Mouse (Mus musculus) layer of hippocampus, postnatal 36 days (tissue): ENCODE measurements around the gene Arhgef6. TPM values are rescaled to one million over a fixed set of nuclear protein-coding genes. Genes with fewer than 3 reads are reported as not detected.

Experiments used
- DNase-seq, 2 experiments: peaks; one replicate each; pipeline ENCODE4 v3.0.0; 2022
- total RNA-seq, 2 experiments: library from RNA; stranded (reverse); gene quantifications; 2 replicates each; pipeline ENCODE4 v1.2.3; 2021

Gene Arhgef6
- 10 to 100 TPM; 37.4 to 40.6 TPM for total RNA-seq

DNA sequence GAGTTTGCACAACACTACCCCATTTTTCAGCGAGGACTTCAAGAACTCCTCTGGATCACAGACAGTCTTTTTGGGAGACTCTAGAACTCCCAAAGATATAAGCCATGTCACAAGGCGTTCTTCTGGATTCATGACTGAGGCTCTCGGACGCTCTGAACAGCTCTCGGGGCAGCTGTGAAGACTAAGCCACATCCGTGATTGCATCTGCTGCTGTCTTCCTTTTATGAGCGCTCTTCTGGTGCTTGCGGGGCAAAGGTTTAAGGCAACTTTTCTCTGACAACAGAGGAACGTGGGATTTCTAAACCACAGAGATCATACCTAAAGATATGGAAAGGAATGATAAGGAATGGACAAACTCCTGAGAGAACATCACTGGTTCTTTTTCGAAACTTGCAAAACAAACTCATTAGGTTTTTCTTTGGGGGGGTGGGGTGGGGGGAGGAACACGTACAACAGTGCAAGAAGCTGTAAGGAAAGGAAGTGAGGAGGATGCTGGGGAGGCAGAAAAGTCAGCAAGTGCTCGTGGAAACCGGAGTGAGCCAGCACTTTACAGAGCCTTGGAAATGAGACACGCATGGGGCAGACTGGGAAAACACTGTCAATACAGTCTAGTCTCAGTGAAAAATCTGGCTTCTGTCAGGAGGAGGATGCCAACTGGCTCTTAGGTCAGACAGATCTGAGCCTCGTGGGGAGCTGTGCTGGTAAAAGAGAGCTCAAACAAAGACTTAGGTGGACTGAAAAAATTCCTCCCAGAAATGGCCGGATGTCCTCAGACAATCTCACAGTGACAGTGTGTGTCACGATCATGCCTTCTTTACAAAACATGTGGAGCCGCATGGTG, at the start of gene Arhgef6:
TSS of gene Arhgef6 (minus strand) at position 359 of the 841 bp plus-strand sequence.
- DNase-seq = no peak

GRCm38 (mm10) chrX:57380915-57381314, 42.4 kb upstream of the Arhgef6 start:
- no peak for DNase-seq

- no peak for DNase-seq
Observed at GRCm38 (mm10) chrX:57378579-57378978, 40.0 kb upstream of the Arhgef6 start.

GRCm38 (mm10) chrX:57377096-57377495, 38.6 kb upstream of the Arhgef6 start:
- DNase-seq = no peak

DNA sequence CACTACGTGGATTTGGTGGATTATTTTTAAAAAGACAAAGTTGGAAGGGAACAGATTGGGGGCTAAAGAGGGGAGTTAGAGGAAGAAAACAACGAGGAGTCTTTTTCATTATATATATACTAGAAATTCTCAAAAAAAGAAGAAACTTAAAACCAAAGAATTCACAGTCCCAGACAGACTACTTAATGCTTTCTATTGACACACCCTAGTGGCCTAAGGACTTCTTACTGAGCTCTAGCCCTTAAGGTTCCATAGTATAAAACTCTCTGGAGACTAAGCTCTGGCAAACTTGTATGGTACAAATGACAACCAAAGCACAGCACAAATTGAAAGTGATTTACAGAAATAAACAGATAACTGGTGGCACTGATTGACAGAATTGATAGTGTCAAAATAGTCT, 35.5 kb upstream of the Arhgef6 start:
- no peak for DNase-seq

DNA sequence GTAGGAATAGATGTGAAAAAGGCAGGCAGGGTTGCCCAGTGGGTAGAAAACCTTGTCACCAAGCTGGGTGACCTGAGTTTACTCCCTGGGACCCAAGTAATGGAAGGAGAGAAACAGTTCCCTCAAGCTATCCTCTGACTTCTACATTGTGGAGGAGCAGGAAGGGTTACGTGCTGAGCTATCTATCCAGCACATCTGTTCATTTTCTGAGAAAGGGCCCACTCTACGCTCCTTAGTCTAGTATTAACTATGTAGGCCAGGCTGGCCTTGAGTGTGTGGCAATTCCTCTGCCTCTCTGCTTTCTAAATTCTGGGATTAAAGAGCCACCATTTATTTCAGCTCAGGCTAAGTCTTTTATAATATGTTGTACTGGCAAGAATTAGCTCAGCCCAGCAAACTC, 35.0 kb upstream of the Arhgef6 start:
- no peak for DNase-seq

DNA sequence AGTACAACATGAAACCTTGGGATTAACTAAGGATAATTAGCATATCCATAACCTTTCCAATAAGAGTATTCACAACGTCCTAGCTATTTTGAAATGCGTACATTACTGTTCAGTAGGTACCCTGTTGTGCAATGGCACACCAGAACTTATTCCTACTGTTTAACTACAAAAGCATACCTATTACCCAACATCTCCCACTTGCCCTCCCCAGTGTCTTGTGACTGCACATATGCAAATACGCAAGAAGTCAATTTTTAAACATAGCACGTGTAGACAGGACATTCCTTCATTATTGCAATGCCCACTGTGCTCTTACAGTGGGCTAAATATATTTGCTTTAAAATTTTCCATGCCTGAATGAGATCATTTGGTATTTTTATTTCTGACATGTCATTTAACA, 34.4 kb upstream of the Arhgef6 start:
- DNase-seq = no peak

GRCm38 (mm10) chrX:57364891-57365569, 26.5 kb upstream of the Arhgef6 start:
- DNase-seq = no peak

GRCm38 (mm10) chrX:57359316-57359715, 20.8 kb upstream of the Arhgef6 start:
- DNase-seq = no peak

DNA sequence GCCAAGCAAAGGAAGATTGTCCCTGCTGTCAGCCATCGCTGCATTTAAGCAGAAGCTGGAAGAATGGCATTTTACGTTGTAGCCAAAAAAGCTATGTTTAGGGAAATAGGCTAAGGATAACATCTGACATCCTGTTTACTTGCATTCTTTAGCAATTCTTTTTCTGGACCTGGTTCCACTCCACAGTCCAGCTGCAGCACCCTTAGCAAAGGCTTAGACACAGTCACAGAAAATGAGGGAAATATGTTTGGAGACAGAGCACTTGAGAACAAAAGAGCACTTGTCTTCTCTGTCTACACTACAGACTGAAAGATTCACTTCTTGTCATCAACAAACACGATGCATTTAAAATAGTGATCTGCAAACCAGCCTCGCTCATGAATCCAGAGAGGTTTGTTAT, 691 bp upstream of the Arhgef6 start:
- no peak for DNase-seq

GRCm38 (mm10) chrX:57337582-57337981, 947 bp downstream of the Arhgef6 start:
- no peak for DNase-seq

GRCm38 (mm10) chrX:57336958-57337357, 1.6 kb downstream of the Arhgef6 start:
- DNase-seq = no peak

DNA sequence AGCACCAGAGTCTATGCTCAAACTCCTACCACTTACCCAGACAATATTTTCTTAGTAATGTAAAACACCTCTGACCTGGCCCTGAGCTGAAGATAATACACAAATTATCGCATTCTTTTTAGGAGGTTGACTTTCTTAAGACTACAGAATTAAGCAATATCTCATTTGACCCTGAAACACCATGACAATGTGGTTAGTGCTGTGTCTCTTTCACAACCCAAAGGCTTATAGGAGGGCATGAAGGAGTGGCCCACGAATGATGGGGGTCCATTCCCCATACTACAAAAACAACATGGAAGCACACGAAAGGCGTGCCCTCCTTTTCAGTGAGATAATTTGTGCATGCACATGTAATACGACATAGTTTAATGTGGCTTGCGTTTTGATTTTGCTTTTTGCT, 3.2 kb downstream of the Arhgef6 start:
- no peak for DNase-seq

DNA sequence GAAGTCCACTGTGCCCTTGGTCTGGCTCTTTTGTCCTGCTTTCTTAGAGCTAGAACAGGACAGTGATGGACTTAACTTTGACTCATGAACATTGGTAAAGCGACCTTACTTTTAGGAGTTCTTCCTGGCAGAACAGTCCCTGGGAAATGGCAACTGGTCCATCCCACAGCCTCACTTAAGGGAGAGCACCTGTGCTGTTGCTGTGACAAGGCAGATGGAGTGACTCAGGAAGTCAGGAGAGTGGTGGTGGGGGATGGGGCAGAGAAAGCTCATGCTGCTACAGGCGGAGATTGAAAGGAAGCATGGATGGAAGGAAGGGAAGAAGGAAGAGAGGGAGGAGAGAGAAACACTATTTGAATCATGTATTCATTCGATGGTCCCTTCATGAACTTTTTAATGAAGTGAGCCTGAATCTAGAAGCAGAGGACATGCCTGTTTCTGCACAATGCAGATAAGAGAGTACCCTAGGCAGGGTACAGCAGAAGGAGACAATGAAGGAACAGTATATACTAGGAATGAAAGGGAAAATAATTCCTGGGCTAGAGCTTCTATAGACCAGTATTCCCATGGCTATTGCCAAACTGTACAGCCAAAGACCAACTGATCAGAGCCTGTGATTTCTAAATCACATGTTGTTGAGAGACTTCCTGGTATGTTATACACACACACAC, 10.7 kb downstream of the Arhgef6 start:
- no peak for DNase-seq

- peak in 1 of 2 experiments; percentile 17 for DNase-seq
Observed at GRCm38 (mm10) chrX:57326487-57327221, 11.9 kb downstream of the Arhgef6 start.

- no peak for DNase-seq
Observed at GRCm38 (mm10) chrX:57325861-57326461, 12.6 kb downstream of the Arhgef6 start.

DNA sequence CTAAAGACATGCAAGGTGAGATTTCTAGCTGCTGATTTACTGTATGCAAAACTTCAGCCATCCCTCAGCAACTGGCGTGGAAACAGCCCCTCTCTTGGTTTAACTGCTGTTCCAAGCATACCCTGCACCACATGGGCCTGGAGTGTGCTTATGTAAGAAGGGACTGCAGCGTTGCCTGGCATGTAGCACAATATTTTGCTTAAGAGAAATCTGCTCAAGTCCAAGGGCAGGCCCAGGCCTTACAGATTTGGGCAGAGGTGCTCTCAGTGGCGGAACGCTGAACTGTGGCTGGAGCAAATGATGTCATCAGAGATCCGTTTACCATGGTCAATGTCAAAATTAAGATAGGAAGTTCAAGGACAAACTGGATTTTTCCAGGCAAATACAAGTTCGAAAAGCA, 13.6 kb downstream of the Arhgef6 start:
- DNase-seq = no peak

GRCm38 (mm10) chrX:57312066-57312465, 26.5 kb downstream of the Arhgef6 start:
- DNase-seq = no peak

- no peak for DNase-seq
Observed at GRCm38 (mm10) chrX:57309993-57310392, 28.5 kb downstream of the Arhgef6 start.

- DNase-seq = no peak
Observed at GRCm38 (mm10) chrX:57306747-57307146, 31.8 kb downstream of the Arhgef6 start.

GRCm38 (mm10) chrX:57304784-57305287, 33.7 kb downstream of the Arhgef6 start:
- DNase-seq = no peak
